Mouse (Mus musculus): ENCODE measurements around the gene Mmp9. TPM values are rescaled to one million over a fixed set of nuclear protein-coding genes. Genes with fewer than 3 reads are reported as not detected.

Gene Mmp9
- polyA plus RNA-seq, 1 experiment from 2014 or later = 22.5 TPM

DNA sequence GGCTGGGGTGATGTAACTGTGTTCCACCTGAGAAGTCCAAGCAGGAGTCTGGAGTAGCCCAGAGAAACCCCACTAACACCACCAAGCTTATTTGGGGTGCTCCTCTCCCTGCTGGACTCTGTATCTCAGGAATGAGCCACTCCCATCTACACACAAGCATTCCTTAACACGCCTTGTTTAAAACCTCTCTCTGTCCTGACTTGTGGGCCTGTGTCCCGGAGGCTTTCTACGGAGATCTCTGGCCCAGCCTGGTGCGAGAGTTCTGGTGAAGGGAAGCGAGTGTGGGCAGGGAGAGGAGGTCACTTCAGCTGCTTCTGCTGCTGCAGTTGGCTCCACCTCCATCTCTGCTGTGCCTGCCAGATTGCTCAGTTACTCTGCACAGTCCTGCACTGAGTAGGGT lies 15.6 kb downstream of the Mmp9 start:
- Histone ChIP-seq H3K4me3 (ENCODE audit: low read length) (no peak overlapping the region), H3K4me1 (ENCODE audit: control insufficient read depth, insufficient read depth, low read depth, low read length) (peaks cover 8% of the 10 kb centered on the region; the same call in 1 of the 2 replicates), H3K9ac (ENCODE audit: low read depth, low read length) (no peak overlapping the region), H3K4me2 (ENCODE audit: low read length) (no peak overlapping the region), H3K36me3 (ENCODE audit: control insufficient read depth, insufficient read depth, low read length) (no peaks in the 10 kb centered on the region), H3K27me3 (replicated peaks; ENCODE audit: control insufficient read depth, insufficient read depth, low read length) (peaks cover 11% of the 10 kb centered on the region), H3K9me3 (ENCODE audit: control insufficient read depth, low read length) (no peaks in the 10 kb centered on the region), H3K27ac (ENCODE audit: low read depth, low read length) (no peak overlapping the region)
- 67% methylated on average over 5 of the region's 5 CpGs for WGBS
- no peak for ATAC-seq

DNA sequence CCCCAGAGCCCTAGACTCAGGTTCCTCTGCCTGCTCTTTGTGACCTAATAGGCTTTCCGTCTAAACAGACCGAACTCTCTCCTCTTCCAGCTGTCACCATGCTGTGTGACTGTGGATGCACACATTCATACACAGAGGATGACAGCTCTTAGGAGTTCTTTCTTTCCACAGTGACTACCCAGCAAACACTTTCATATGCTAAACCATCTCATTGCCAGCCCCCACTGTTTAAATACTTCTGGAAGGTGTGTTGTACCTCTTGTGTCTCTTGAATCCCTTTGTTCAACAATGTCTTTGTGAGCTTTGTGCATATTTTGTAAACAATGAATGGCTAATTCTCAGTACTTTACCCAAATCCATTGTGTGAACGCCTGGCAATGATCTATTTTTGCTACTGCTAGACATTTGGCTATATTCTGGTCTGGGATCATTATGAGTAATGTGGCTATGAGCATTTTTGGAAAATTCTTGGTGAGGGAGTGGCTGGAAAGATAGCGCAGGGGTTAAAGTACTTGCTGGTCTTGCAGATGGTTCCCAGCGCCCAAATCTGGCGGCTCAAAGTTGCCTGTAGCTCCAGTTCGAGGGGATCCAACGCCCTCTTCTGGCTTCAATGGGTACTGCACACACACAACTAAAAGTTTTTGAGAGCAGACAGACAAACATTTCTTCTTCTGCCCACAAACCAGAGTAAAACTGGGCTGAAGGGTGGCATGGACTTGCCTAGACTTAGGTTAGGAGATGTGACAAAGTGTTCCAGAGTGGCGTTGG lies 17.2 kb downstream of the Mmp9 start:
- H3K4me1 ChIP-seq (ENCODE audit: control insufficient read depth, insufficient read depth, low read depth, low read length) = peaks cover 14% of the 10 kb centered on the region
- 61% methylated on average over 9 of the region's 9 CpGs for WGBS
- no peaks in the 10 kb centered on the region for H3K36me3 ChIP-seq (ENCODE audit: control insufficient read depth, insufficient read depth, low read length)
- no peak overlapping the region for H3K4me3 ChIP-seq (ENCODE audit: low read length)
- no peak for ATAC-seq
- no peak overlapping the region for H3K9ac ChIP-seq (ENCODE audit: low read depth, low read length)
- H3K9me3 ChIP-seq (ENCODE audit: control insufficient read depth, low read length) = no peaks in the 10 kb centered on the region
- no peak overlapping the region for H3K27ac ChIP-seq (ENCODE audit: low read depth, low read length)
- H3K4me2 ChIP-seq (ENCODE audit: low read length) = no peak overlapping the region
- H3K27me3 ChIP-seq (replicated peaks; ENCODE audit: control insufficient read depth, insufficient read depth, low read length) = peaks cover 1% of the 10 kb centered on the region

DNA sequence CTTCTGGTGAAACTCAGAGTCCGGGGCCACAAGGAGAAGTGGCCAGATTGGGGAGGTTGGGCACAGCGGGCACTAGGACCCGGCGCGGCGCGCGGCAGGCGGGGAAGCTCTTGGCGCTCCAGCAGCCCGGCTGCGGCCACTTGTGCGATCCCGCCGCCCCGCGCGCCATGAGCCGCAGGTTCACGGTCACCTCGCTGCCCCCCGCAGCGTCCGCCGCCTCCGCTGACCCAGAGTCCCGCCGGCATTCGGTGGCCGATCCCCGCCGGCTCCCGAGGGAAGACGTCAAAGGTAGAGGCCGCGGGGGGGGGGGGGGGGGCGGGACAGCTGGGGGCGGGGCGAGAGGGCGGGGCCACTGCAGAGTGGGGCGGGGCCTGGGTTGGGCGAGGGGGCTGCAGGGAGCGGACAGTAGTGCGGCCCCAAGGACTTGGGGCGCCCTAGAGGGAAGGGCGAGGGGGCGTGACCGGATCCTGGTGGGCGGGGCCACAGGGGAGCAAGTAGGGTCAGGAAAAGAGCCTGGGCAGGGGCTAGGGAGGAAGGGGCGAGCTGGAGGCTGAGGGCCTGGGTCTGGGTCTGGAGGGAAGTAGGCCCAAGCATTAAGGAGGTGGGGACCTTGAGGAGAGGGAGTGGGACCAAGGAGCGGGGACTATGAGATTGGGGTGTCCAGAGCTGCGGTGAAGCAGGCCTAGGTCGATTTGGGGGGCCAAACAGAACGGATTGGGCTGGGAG lies 20.3 kb downstream of the Mmp9 start, which contains the start of gene Slc12a5:
Gene Slc12a5 (plus strand): TSS at position 87 of the 726 bp plus-strand sequence.
- Histone ChIP-seq H3K27me3 (replicated peaks; ENCODE audit: control insufficient read depth, insufficient read depth, low read length) (no peaks in the 10 kb centered on the region; the same call in 1 of the 2 replicates), H3K4me3 (ENCODE audit: low read length) (peak within 1 kb of the TSS; percentile 63), H3K4me2 (ENCODE audit: low read length) (peak within 1 kb of the TSS; percentile 69), H3K9me3 (ENCODE audit: control insufficient read depth, low read length) (no peaks in the 10 kb centered on the region), H3K36me3 (ENCODE audit: control insufficient read depth, insufficient read depth, low read length) (no peaks in the 10 kb centered on the region), H3K4me1 (ENCODE audit: control insufficient read depth, insufficient read depth, low read depth, low read length) (peaks cover 31% of the 10 kb centered on the region), H3K27ac (ENCODE audit: low read depth, low read length) (peak within 1 kb of the TSS; percentile 80), H3K9ac (ENCODE audit: low read depth, low read length) (peak within 1 kb of the TSS; percentile 79)
- ATAC-seq = peak; percentile 65
- WGBS = 1% methylated on average over 38 of the region's 54 CpGs

DNA sequence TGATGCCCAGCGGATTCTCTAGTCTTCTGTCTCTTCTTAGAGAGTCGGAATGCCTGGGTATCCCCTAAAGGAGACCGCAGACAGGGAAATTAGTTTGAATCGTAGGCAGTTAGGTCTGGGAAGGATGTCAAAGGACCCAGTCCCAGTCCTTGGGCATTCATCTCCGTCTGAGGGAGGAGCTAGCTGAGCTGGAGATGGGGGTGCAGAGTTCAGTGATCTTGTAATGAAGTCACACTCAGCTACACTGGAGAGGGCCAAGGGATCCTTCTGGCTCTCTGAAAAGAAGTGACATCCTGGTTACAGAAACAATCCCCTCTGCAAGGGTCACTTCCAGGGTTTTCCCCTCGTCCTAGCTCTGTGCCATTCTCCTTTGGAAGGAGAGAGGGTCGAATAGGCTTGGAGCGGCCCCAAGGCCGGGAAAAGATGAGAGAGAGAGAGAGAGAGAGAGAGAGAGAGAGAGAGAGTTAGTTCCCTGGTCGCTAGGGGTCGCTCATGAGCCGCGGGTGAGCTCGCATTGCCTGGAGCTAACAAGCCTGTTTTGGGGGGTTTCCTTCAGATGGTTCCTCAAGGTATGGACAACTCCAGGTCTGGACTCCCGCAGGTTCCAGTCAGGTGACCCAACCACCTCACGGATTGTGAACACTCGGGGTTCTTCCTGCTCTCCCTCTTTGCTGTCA lies 21.1 kb downstream of the Mmp9 start:
- WGBS = 7% methylated on average over 17 of the region's 17 CpGs
- peaks cover 31% of the 10 kb centered on the region for H3K4me1 ChIP-seq (ENCODE audit: control insufficient read depth, insufficient read depth, low read depth, low read length)
- peak; percentile 21; the same call in 1 of the 2 replicates for ATAC-seq

DNA sequence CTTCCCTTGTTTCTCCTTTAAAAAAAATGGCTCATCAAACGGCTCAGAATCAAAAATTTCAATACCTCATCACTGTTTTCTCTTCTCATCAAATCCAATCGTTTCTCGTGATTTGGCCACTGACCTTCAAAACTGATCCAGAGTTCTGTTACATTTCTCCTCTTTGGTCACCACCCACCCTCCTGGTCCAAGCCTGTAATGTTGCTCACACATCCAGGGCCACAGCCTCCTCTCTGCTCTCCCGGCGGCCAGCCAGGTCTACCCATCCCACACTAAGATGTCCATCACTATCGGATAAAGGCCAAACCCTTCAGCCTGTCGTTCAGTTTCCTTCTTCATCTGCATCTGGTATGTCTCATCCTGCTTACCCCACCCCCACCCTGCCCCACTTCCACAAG lies 21.6 kb downstream of the Mmp9 start:
- Histone ChIP-seq H3K4me2 (ENCODE audit: low read length) (peak overlapping the region; percentile 69), H3K4me3 (ENCODE audit: low read length) (no peak overlapping the region), H3K9me3 (ENCODE audit: control insufficient read depth, low read length) (no peaks in the 10 kb centered on the region), H3K9ac (ENCODE audit: low read depth, low read length) (no peak overlapping the region; the same call in 1 of the 2 replicates), H3K27me3 (replicated peaks; ENCODE audit: control insufficient read depth, insufficient read depth, low read length) (no peaks in the 10 kb centered on the region; the same call in 1 of the 2 replicates), H3K27ac (ENCODE audit: low read depth, low read length) (no peak overlapping the region), H3K4me1 (ENCODE audit: control insufficient read depth, insufficient read depth, low read depth, low read length) (peaks cover 34% of the 10 kb centered on the region), H3K36me3 (ENCODE audit: control insufficient read depth, insufficient read depth, low read length) (no peaks in the 10 kb centered on the region)
- ATAC-seq = no peak
- WGBS = 50% methylated on average over 7 of the region's 7 CpGs

More for the DNA sequence above, 21.1 kb downstream of the Mmp9 start:
- peak overlapping the region; percentile 79 for H3K9ac ChIP-seq (ENCODE audit: low read depth, low read length)
- no peaks in the 10 kb centered on the region for H3K36me3 ChIP-seq (ENCODE audit: control insufficient read depth, insufficient read depth, low read length)
- H3K9me3 ChIP-seq (ENCODE audit: control insufficient read depth, low read length) = no peaks in the 10 kb centered on the region
- H3K27me3 ChIP-seq (replicated peaks; ENCODE audit: control insufficient read depth, insufficient read depth, low read length) = no peaks in the 10 kb centered on the region; the same call in 1 of the 2 replicates
- H3K4me3 ChIP-seq (ENCODE audit: low read length) = peak overlapping the region; percentile 63
- peak overlapping the region; percentile 69 for H3K4me2 ChIP-seq (ENCODE audit: low read length)
- peak overlapping the region; percentile 80; the same call in 1 of the 2 replicates for H3K27ac ChIP-seq (ENCODE audit: low read depth, low read length)

DNA sequence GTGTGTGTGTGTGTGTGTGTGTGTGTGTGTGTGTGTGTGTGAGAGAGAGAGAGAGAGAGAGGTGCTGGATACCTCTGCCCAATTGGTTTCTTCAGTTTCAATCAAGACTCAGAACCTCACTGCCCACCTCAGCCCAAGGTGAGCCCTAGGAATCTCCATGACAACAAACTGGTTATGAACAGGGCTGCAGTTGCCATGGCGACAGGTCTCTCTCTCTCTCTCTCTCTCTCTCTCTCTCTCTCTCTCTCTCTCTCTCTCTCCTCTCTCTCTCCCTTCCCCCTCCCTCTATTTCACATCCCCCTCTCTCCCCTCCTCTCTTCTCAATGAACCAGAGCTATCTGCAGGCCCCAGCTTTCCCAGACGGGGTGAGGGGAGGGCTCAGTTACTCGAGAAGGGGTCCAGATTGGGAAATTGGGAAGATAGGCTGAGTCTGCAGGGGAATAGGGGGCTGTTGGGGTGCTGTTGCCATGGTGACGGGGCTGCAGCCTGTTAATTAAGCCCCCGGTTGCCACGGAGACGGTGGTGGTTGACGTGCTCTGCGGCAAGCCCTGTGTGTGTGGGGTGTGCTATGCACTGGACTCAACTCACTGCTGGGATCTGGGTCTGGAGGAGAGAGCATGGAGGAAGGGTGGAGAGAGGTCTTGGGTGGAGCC lies 23.8 kb downstream of the Mmp9 start:
- WGBS = 11% methylated on average over 9 of the region's 9 CpGs
- Histone ChIP-seq H3K36me3 (ENCODE audit: control insufficient read depth, insufficient read depth, low read length) (no peaks in the 10 kb centered on the region), H3K27me3 (replicated peaks; ENCODE audit: control insufficient read depth, insufficient read depth, low read length) (peaks cover 2% of the 10 kb centered on the region; the same call in 1 of the 2 replicates), H3K9me3 (ENCODE audit: control insufficient read depth, low read length) (no peaks in the 10 kb centered on the region), H3K4me2 (ENCODE audit: low read length) (peak overlapping the region; percentile 54), H3K27ac (ENCODE audit: low read depth, low read length) (peak overlapping the region; percentile 86), H3K4me3 (ENCODE audit: low read length) (0 out of 2 replicates have a peak overlapping the region, but pooled peaks have one; percentile 16), H3K9ac (ENCODE audit: low read depth, low read length) (peak overlapping the region; percentile 25; the same call in 1 of the 2 replicates), H3K4me1 (ENCODE audit: control insufficient read depth, insufficient read depth, low read depth, low read length) (peaks cover 42% of the 10 kb centered on the region)
- peak; percentile 55 for ATAC-seq

DNA sequence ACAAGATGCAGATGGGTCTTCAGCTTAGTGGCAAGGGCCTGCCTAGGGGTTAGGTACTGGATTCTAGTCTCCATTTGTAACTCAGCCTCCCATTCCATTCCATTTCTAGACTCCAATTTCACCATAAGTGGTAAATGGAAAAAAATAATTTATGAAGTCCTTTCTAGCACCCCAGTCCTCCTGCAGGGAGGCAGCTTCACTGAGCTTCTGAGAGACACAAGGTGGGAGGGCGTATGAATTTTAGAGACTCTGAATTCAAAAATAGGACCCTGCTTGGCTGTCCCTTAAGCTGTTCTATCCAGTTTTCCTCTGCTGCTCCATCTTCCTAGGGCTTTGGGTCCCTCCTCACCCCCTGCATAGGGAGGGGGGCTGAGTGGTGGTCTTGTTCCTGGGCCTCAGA lies 24.4 kb downstream of the Mmp9 start:
- 96% methylated on average over 1 of the region's 1 CpGs for WGBS
- no peak for ATAC-seq
- Histone ChIP-seq H3K4me1 (ENCODE audit: control insufficient read depth, insufficient read depth, low read depth, low read length) (peaks cover 47% of the 10 kb centered on the region), H3K9me3 (ENCODE audit: control insufficient read depth, low read length) (no peaks in the 10 kb centered on the region), H3K27me3 (replicated peaks; ENCODE audit: control insufficient read depth, insufficient read depth, low read length) (peaks cover 3% of the 10 kb centered on the region; the same call in 1 of the 2 replicates), H3K4me2 (ENCODE audit: low read length) (peak overlapping the region; percentile 54), H3K4me3 (ENCODE audit: low read length) (0 out of 2 replicates have a peak overlapping the region, but pooled peaks have one; percentile 16), H3K27ac (ENCODE audit: low read depth, low read length) (peak overlapping the region; percentile 86), H3K9ac (ENCODE audit: low read depth, low read length) (peak overlapping the region; percentile 25; the same call in 1 of the 2 replicates), H3K36me3 (ENCODE audit: control insufficient read depth, insufficient read depth, low read length) (no peaks in the 10 kb centered on the region)

DNA sequence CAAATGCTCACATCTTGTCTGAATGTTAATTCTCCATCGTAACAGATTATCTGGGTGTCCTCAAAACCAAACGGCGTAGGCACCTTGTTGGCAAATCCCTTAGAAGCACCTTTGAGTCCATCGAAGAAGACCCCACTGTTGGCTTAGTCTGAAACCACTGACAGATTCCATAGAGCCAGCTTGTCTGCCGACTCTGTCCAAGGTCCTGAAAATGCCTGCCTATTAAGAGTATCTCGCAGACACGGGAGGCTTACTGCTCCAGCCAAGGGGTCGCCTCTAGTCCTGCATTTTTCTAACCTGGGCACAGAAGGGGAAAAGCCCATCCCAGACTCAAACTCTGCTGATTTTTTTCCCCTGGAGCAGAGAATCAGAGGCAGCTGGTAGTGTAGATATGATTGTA lies 25.8 kb downstream of the Mmp9 start:
- H3K36me3 ChIP-seq (ENCODE audit: control insufficient read depth, insufficient read depth, low read length) = no peaks in the 10 kb centered on the region
- no peak overlapping the region for H3K27ac ChIP-seq (ENCODE audit: low read depth, low read length)
- H3K4me1 ChIP-seq (ENCODE audit: control insufficient read depth, insufficient read depth, low read depth, low read length) = peaks cover 58% of the 10 kb centered on the region
- H3K9ac ChIP-seq (ENCODE audit: low read depth, low read length) = no peak overlapping the region
- peaks cover 3% of the 10 kb centered on the region; the same call in 1 of the 2 replicates for H3K27me3 ChIP-seq (replicated peaks; ENCODE audit: control insufficient read depth, insufficient read depth, low read length)
- no peak overlapping the region for H3K4me3 ChIP-seq (ENCODE audit: low read length)
- ATAC-seq = no peak
- 27% methylated on average over 8 of the region's 8 CpGs for WGBS
- no peak overlapping the region for H3K4me2 ChIP-seq (ENCODE audit: low read length)
- H3K9me3 ChIP-seq (ENCODE audit: control insufficient read depth, low read length) = no peaks in the 10 kb centered on the region

All from hindbrain, embryonic 16.5 days (tissue).